Mouse (Mus musculus) ovary, postnatal 36 days (tissue): ENCODE measurements around the gene Krtap1-5.

Experiments
- DNase-seq: peaks from one replicate; pipeline ENCODE4 v3.0.0; 2022; ENCODE audit warnings: low spot score, mixed read lengths

The Krtap1-5 gene

GRCm38 (mm10) chr11:99547892-99548291 is 32.9 kb downstream of the Krtap1-5 start:
- DNase-seq: no peak

DNA sequence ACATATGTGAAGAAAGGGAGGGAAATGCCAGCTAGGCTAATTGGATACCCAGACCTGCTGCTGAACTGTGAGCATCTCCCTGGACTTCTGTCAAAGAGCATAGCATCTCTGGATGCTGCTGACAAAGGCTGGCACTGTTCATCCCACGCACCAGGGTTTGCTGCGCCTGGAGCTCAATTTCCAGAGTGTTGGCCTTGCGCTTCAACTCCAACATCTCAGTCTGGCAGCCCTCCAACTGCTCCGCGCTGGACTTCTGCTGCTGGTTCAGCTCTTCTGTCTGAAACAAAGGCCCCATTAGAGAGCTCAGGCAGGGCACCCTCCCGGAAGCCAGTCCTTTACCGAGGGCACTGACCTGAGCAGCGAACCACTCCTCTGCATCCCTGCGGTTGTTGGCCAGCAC is 41.1 kb downstream of the Krtap1-5 start:
- peak; percentile 56 for DNase-seq
